Comparison of ENCODE assay signal across 9 mouse cellular contexts in genomic region chr16:72665454-72665853, GRCm38 (mm10).
DNase-seq lines count a peak whose midpoint lies in the region; ATAC-seq lines count a peak whose summit lies in the region.
"Had no signal": no experiment of that assay in that cellular context is flagged by ENCODE, and none has a peak within 500 bp of the region (broad histone marks: within the 10 kb centered on the region; RNA-seq: fewer than 3 reads in every experiment).

No protein-coding gene starts in this region.

- no peaks in the 10 kb centered on the region for H3K36me3 ChIP-seq in kidney, embryonic 15.5 days
- H3K36me3 ChIP-seq in forebrain, embryonic 13.5 days (ENCODE audit: poor library complexity, severe bottlenecking): no peaks in the 10 kb centered on the region
- no peaks in the 10 kb centered on the region; the same call in 1 of the 2 replicates for H3K36me3 ChIP-seq in limb, embryonic 13.5 days
- H3K36me3 ChIP-seq in neural tube, embryonic 13.5 days: no peaks in the 10 kb centered on the region

- H3K27ac ChIP-seq in kidney, embryonic 15.5 days: no peak overlapping the region
- no peak overlapping the region for H3K27ac ChIP-seq in forebrain, embryonic 13.5 days
- no peak overlapping the region for H3K27ac ChIP-seq in limb, embryonic 13.5 days
- H3K27ac ChIP-seq in neural tube, embryonic 13.5 days (replicated peaks): no peak overlapping the region

- H3K4me2 ChIP-seq in kidney, embryonic 15.5 days: peak overlapping the region; percentile 81
- H3K4me2 ChIP-seq in forebrain, embryonic 13.5 days: peak overlapping the region; percentile 93
- H3K4me2 ChIP-seq in limb, embryonic 13.5 days (replicated peaks): peak overlapping the region; percentile 78
- H3K4me2 ChIP-seq in neural tube, embryonic 13.5 days: peak overlapping the region; percentile 82

- 25% methylated on average over 5 of the region's 5 CpGs for WGBS in kidney, embryonic 15.5 days
- WGBS in forebrain, embryonic 13.5 days: 60% methylated on average over 5 of the region's 5 CpGs
- 26% methylated on average over 5 of the region's 5 CpGs for WGBS in limb, embryonic 13.5 days
- WGBS in neural tube, embryonic 13.5 days: 28% methylated on average over 5 of the region's 5 CpGs

- no peak for DNase-seq in kidney, postnatal 14 days
- no peak for DNase-seq in frontal cortex, postnatal 10 days (ENCODE audit: low spot score in 2 of 2)
- no peak for DNase-seq in gastrocnemius, postnatal 36 days
- DNase-seq: adrenal gland, postnatal 36 days had no signal

- H3K9ac ChIP-seq in kidney, embryonic 15.5 days: 0 out of 2 replicates have a peak overlapping the region, but pooled peaks have one; percentile 2
- no peak overlapping the region; the same call in 1 of the 2 replicates for H3K9ac ChIP-seq in forebrain, embryonic 13.5 days
- H3K9ac ChIP-seq in limb, embryonic 13.5 days: peak overlapping the region; percentile 94
- peak overlapping the region; percentile 85; the same call in 1 of the 2 replicates for H3K9ac ChIP-seq in neural tube, embryonic 13.5 days

- H3K4me3 ChIP-seq in kidney, embryonic 15.5 days (replicated peaks): peak overlapping the region; percentile 82
- peak overlapping the region; percentile 79 for H3K4me3 ChIP-seq in forebrain, embryonic 13.5 days
- H3K4me3 ChIP-seq in limb, embryonic 13.5 days: peak overlapping the region; percentile 85
- peak overlapping the region; percentile 82 for H3K4me3 ChIP-seq in neural tube, embryonic 13.5 days

- H3K9me3 ChIP-seq in kidney, embryonic 15.5 days (replicated peaks): no peaks in the 10 kb centered on the region
- no peaks in the 10 kb centered on the region for H3K9me3 ChIP-seq in forebrain, embryonic 13.5 days (replicated peaks)
- no peaks in the 10 kb centered on the region for H3K9me3 ChIP-seq in limb, embryonic 13.5 days
- H3K9me3 ChIP-seq in neural tube, embryonic 13.5 days: no peaks in the 10 kb centered on the region

- no peak for ATAC-seq in kidney, embryonic 15.5 days (replicated peaks; ENCODE audit: low FRiP score)
- no peak for ATAC-seq in forebrain, embryonic 13.5 days
- ATAC-seq in limb, embryonic 13.5 days (ENCODE audit: low FRiP score, low read depth): no peak
- ATAC-seq in neural tube, embryonic 13.5 days (ENCODE audit: low read depth): no peak
- ATAC-seq in megakaryocyte, adult 5-6 weeks (ENCODE audit: poor library complexity, severe bottlenecking): no peak

- H3K27me3 ChIP-seq in kidney, embryonic 15.5 days: no peaks in the 10 kb centered on the region
- peaks cover 5% of the 10 kb centered on the region; the same call in 1 of the 2 replicates for H3K27me3 ChIP-seq in forebrain, embryonic 13.5 days
- H3K27me3 ChIP-seq in limb, embryonic 13.5 days: no peaks in the 10 kb centered on the region
- H3K27me3 ChIP-seq in neural tube, embryonic 13.5 days: no peaks in the 10 kb centered on the region

- peaks cover 25% of the 10 kb centered on the region for H3K4me1 ChIP-seq in kidney, embryonic 15.5 days
- H3K4me1 ChIP-seq in forebrain, embryonic 13.5 days: peaks cover 29% of the 10 kb centered on the region
- H3K4me1 ChIP-seq in limb, embryonic 13.5 days: peaks cover 50% of the 10 kb centered on the region
- peaks cover 53% of the 10 kb centered on the region for H3K4me1 ChIP-seq in neural tube, embryonic 13.5 days (replicated peaks)

- intact Hi-C loops in gastrocnemius, postnatal 36 days (cut with DNase I): no loop called here
